Mouse (Mus musculus): ENCODE results near the gene Zbtb4. TPM values are rescaled to one million over a fixed set of nuclear protein-coding genes. Genes with fewer than 3 reads are reported as not detected.

Zbtb4 gene
- polyA plus RNA-seq, 1 experiment from 2014 or later: 5.4 TPM

GRCm38 (mm10) chr11:69818871-69819270, 53.2 kb downstream of the Zbtb4 start:
- no peak overlapping the region for H3K27ac ChIP-seq
- H3K4me2 ChIP-seq: no peak overlapping the region
- H3K4me1 ChIP-seq: no peaks in the 10 kb centered on the region
- H3K27me3 ChIP-seq: no peaks in the 10 kb centered on the region
- H3K9me3 ChIP-seq: no peaks in the 10 kb centered on the region
- H3K9ac ChIP-seq: no peak overlapping the region
- no peak overlapping the region for H3K4me3 ChIP-seq
- H3K36me3 ChIP-seq: 0 out of 2 replicates have a peak, but pooled peaks cover under 1% of the 10 kb centered on the region
- no peak for ATAC-seq (ENCODE audit: insufficient number of reproducible peaks, low FRiP score, low TSS enrichment, low read depth)
- WGBS: 91% methylated on average over 8 of the region's 8 CpGs

- Histone ChIP-seq H3K4me3 (no peak within 1 kb of the TSS), H3K27me3 (no peaks in the 10 kb centered on the region), H3K27ac (no peak within 1 kb of the TSS), H3K4me1 (no peaks in the 10 kb centered on the region), H3K4me2 (no peak within 1 kb of the TSS), H3K36me3 (peaks cover 28% of the 10 kb centered on the region), H3K9ac (no peak within 1 kb of the TSS), H3K9me3 (no peaks in the 10 kb centered on the region)
- no peak for ATAC-seq (ENCODE audit: insufficient number of reproducible peaks, low FRiP score, low TSS enrichment, low read depth)
- WGBS: 81% methylated on average over 3 of the region's 3 CpGs
Observed at GRCm38 (mm10) chr11:69822080-69822479, 56.4 kb downstream of the Zbtb4 start, which contains the start of gene Spem1. Gene Spem1 (minus strand): TSS chr11:69822180.

GRCm38 (mm10) chr11:69823456-69823855, 57.7 kb downstream of the Zbtb4 start:
- H3K36me3 ChIP-seq: peaks cover 42% of the 10 kb centered on the region
- 66% methylated on average over 2 of the region's 2 CpGs for WGBS
- no peak overlapping the region for H3K4me3 ChIP-seq
- H3K4me1 ChIP-seq: no peaks in the 10 kb centered on the region
- no peak overlapping the region for H3K4me2 ChIP-seq
- no peaks in the 10 kb centered on the region for H3K27me3 ChIP-seq
- H3K9me3 ChIP-seq: no peaks in the 10 kb centered on the region
- no peak overlapping the region for H3K27ac ChIP-seq
- H3K9ac ChIP-seq: no peak overlapping the region
- no peak for ATAC-seq (ENCODE audit: insufficient number of reproducible peaks, low FRiP score, low TSS enrichment, low read depth)

- Histone ChIP-seq H3K27me3 (no peaks in the 10 kb centered on the region), H3K4me1 (peaks cover 4% of the 10 kb centered on the region), H3K9ac (no peak overlapping the region), H3K27ac (no peak overlapping the region), H3K4me3 (no peak overlapping the region), H3K4me2 (no peak overlapping the region), H3K9me3 (no peaks in the 10 kb centered on the region), H3K36me3 (peaks cover 62% of the 10 kb centered on the region)
- 70% methylated on average over 5 of the region's 5 CpGs for WGBS
- no peak for ATAC-seq (ENCODE audit: insufficient number of reproducible peaks, low FRiP score, low TSS enrichment, low read depth)
Observed at GRCm38 (mm10) chr11:69828832-69829231, 63.1 kb downstream of the Zbtb4 start.

GRCm38 (mm10) chr11:69833554-69833953, 67.8 kb downstream of the Zbtb4 start:
- Histone ChIP-seq H3K27me3 (no peaks in the 10 kb centered on the region), H3K4me1 (peaks cover 37% of the 10 kb centered on the region), H3K4me3 (peak overlapping the region; percentile 45), H3K36me3 (peaks cover 20% of the 10 kb centered on the region), H3K9ac (peak overlapping the region; percentile 50; the same call in 1 of the 2 replicates), H3K4me2 (peak overlapping the region; percentile 89), H3K9me3 (no peaks in the 10 kb centered on the region), H3K27ac (no peak overlapping the region)
- 54% methylated on average over 8 of the region's 8 CpGs for WGBS
- ATAC-seq (ENCODE audit: insufficient number of reproducible peaks, low FRiP score, low TSS enrichment, low read depth): no peak

Other genes starting within 250 kb of the Zbtb4 start
- 2.0 and 3.0 TPM in 2 replicates for gene Dnah2, start 216.8 kb upstream of the Zbtb4 start, polyA plus RNA-seq (2015; fragmentation: Nextera tagmentation; extraction: Ambion mirVana)
- gene Efnb3, start 205.7 kb upstream of the Zbtb4 start, polyA plus RNA-seq (2015; fragmentation: Nextera tagmentation; extraction: Ambion mirVana): 27.9 and 33.2 TPM in 2 replicates
- 23.6 and 24.8 TPM in 2 replicates for gene Wrap53, start 185.7 kb upstream of the Zbtb4 start, polyA plus RNA-seq (2015; fragmentation: Nextera tagmentation; extraction: Ambion mirVana)
- 132 and 134 TPM in 2 replicates for gene Trp53, start 185.6 kb upstream of the Zbtb4 start, polyA plus RNA-seq (2015; fragmentation: Nextera tagmentation; extraction: Ambion mirVana)
- gene Atp1b2, start 160.0 kb upstream of the Zbtb4 start, polyA plus RNA-seq (2015; fragmentation: Nextera tagmentation; extraction: Ambion mirVana): 8.2 and 10.5 TPM in 2 replicates
- not detected in 2 replicates for gene Shbg, start 148.0 kb upstream of the Zbtb4 start, polyA plus RNA-seq (2015; fragmentation: Nextera tagmentation; extraction: Ambion mirVana)
- 15.7 and 16.2 TPM in 2 replicates for gene Sat2, start 143.9 kb upstream of the Zbtb4 start, polyA plus RNA-seq (2015; fragmentation: Nextera tagmentation; extraction: Ambion mirVana)
- gene Fxr2, start 132.9 kb upstream of the Zbtb4 start, polyA plus RNA-seq (2015; fragmentation: Nextera tagmentation; extraction: Ambion mirVana): 26.8 and 27.1 TPM in 2 replicates
- gene Sox15, start 110.6 kb upstream of the Zbtb4 start, polyA plus RNA-seq (2015; fragmentation: Nextera tagmentation; extraction: Ambion mirVana): 3.2 and 4.8 TPM in 2 replicates
- gene Mpdu1, start 103.3 kb upstream of the Zbtb4 start, polyA plus RNA-seq (2015; fragmentation: Nextera tagmentation; extraction: Ambion mirVana): 58.9 and 63.9 TPM in 2 replicates
- 18.2 and 24.1 TPM in 2 replicates for gene Cd68, start 99.8 kb upstream of the Zbtb4 start, polyA plus RNA-seq (2015; fragmentation: Nextera tagmentation; extraction: Ambion mirVana)
- 443 and 469 TPM in 2 replicates for gene Eif4a1, start 93.5 kb upstream of the Zbtb4 start, polyA plus RNA-seq (2015; fragmentation: Nextera tagmentation; extraction: Ambion mirVana)
- 87.5 and 87.9 TPM in 2 replicates for gene Senp3, start 83.8 kb upstream of the Zbtb4 start, polyA plus RNA-seq (2015; fragmentation: Nextera tagmentation; extraction: Ambion mirVana)
- gene Tnfsf13, start 80.1 kb upstream of the Zbtb4 start, polyA plus RNA-seq (2015; fragmentation: Nextera tagmentation; extraction: Ambion mirVana): 0.73 and 0.87 TPM in 2 replicates
- gene Tnfsf12, start 70.1 kb upstream of the Zbtb4 start, polyA plus RNA-seq (2015; fragmentation: Nextera tagmentation; extraction: Ambion mirVana): 10.8 and 12.9 TPM in 2 replicates
- gene Tnfsfm13, start 69.8 kb upstream of the Zbtb4 start, polyA plus RNA-seq (2015; fragmentation: Nextera tagmentation; extraction: Ambion mirVana): 4.8 and 5.7 TPM in 2 replicates
- gene Polr2a, start 7.3 kb upstream of the Zbtb4 start, polyA plus RNA-seq (2015; fragmentation: Nextera tagmentation; extraction: Ambion mirVana): 20.0 and 20.9 TPM in 2 replicates
- gene Slc35g3, start 3.9 kb upstream of the Zbtb4 start, polyA plus RNA-seq (2015; fragmentation: Nextera tagmentation; extraction: Ambion mirVana): 0.09 and 0.15 TPM in 2 replicates
- gene Chrnb1, start 30.0 kb downstream of the Zbtb4 start, polyA plus RNA-seq (2015; fragmentation: Nextera tagmentation; extraction: Ambion mirVana): 18.6 and 30.0 TPM in 2 replicates
- gene Fgf11, start 35.9 kb downstream of the Zbtb4 start, polyA plus RNA-seq (2015; fragmentation: Nextera tagmentation; extraction: Ambion mirVana): 3.4 and 3.9 TPM in 2 replicates
- 8.1 and 8.9 TPM in 2 replicates for gene Tmem102, start 39.7 kb downstream of the Zbtb4 start, polyA plus RNA-seq (2015; fragmentation: Nextera tagmentation; extraction: Ambion mirVana)
- gene Gm39566, start 49.4 kb downstream of the Zbtb4 start, polyA plus RNA-seq (2015; fragmentation: Nextera tagmentation; extraction: Ambion mirVana): not detected in 2 replicates
- gene Spem2, start 52.6 kb downstream of the Zbtb4 start, polyA plus RNA-seq (2015; fragmentation: Nextera tagmentation; extraction: Ambion mirVana): not detected in 2 replicates
- 0.28 TPM in 1 of 2 replicates, not detected in the other for gene Spem1, start 56.3 kb downstream of the Zbtb4 start, polyA plus RNA-seq (2015; fragmentation: Nextera tagmentation; extraction: Ambion mirVana)
- gene Nlgn2, start 71.9 kb downstream of the Zbtb4 start, polyA plus RNA-seq (2015; fragmentation: Nextera tagmentation; extraction: Ambion mirVana): 7.6 and 8.7 TPM in 2 replicates
- gene Tmem256, start 72.6 kb downstream of the Zbtb4 start, polyA plus RNA-seq (2015; fragmentation: Nextera tagmentation; extraction: Ambion mirVana): 325 and 365 TPM in 2 replicates
- gene Plscr3, start 80.5 kb downstream of the Zbtb4 start, polyA plus RNA-seq (2015; fragmentation: Nextera tagmentation; extraction: Ambion mirVana): 132 and 134 TPM in 2 replicates
- gene Tnk1, start 92.8 kb downstream of the Zbtb4 start, polyA plus RNA-seq (2015; fragmentation: Nextera tagmentation; extraction: Ambion mirVana): 4.1 and 5.0 TPM in 2 replicates
- 0.31 and 0.73 TPM in 2 replicates for gene Tmem95, start 112.1 kb downstream of the Zbtb4 start, polyA plus RNA-seq (2015; fragmentation: Nextera tagmentation; extraction: Ambion mirVana)
- 20.5 TPM in 2 replicates for gene Kctd11, start 115.5 kb downstream of the Zbtb4 start, polyA plus RNA-seq (2015; fragmentation: Nextera tagmentation; extraction: Ambion mirVana)
- gene Acap1, start 129.6 kb downstream of the Zbtb4 start, polyA plus RNA-seq (2015; fragmentation: Nextera tagmentation; extraction: Ambion mirVana): 2.7 and 3.1 TPM in 2 replicates
- gene 2810408A11Rik, start 135.1 kb downstream of the Zbtb4 start, polyA plus RNA-seq (2015; fragmentation: Nextera tagmentation; extraction: Ambion mirVana): 7.6 and 8.4 TPM in 2 replicates
- 7.1 and 7.3 TPM in 2 replicates for gene Neurl4, start 135.2 kb downstream of the Zbtb4 start, polyA plus RNA-seq (2015; fragmentation: Nextera tagmentation; extraction: Ambion mirVana)
- 71.5 and 77.1 TPM in 2 replicates for gene Gps2, start 148.0 kb downstream of the Zbtb4 start, polyA plus RNA-seq (2015; fragmentation: Nextera tagmentation; extraction: Ambion mirVana)
- gene Eif5a, start 156.0 kb downstream of the Zbtb4 start, polyA plus RNA-seq (2015; fragmentation: Nextera tagmentation; extraction: Ambion mirVana): 1,601 and 1,681 TPM in 2 replicates
- gene Ybx2, start 169.9 kb downstream of the Zbtb4 start, polyA plus RNA-seq (2015; fragmentation: Nextera tagmentation; extraction: Ambion mirVana): 3.6 and 4.6 TPM in 2 replicates
- gene Slc2a4, start 182.3 kb downstream of the Zbtb4 start, polyA plus RNA-seq (2015; fragmentation: Nextera tagmentation; extraction: Ambion mirVana): 23.0 and 23.5 TPM in 2 replicates
- gene Cldn7, start 198.9 kb downstream of the Zbtb4 start, polyA plus RNA-seq (2015; fragmentation: Nextera tagmentation; extraction: Ambion mirVana): 8.1 and 13.1 TPM in 2 replicates
- 24.6 and 32.0 TPM in 2 replicates for gene Ctdnep1, start 215.2 kb downstream of the Zbtb4 start, polyA plus RNA-seq (2015; fragmentation: Nextera tagmentation; extraction: Ambion mirVana)
- gene Elp5, start 216.6 kb downstream of the Zbtb4 start, polyA plus RNA-seq (2015; fragmentation: Nextera tagmentation; extraction: Ambion mirVana): 111 and 119 TPM in 2 replicates
- 545 and 568 TPM in 2 replicates for gene Gabarap, start 225.2 kb downstream of the Zbtb4 start, polyA plus RNA-seq (2015; fragmentation: Nextera tagmentation; extraction: Ambion mirVana)
- gene Phf23, start 229.9 kb downstream of the Zbtb4 start, polyA plus RNA-seq (2015; fragmentation: Nextera tagmentation; extraction: Ambion mirVana): 72.2 and 81.6 TPM in 2 replicates
- gene Dvl2, start 234.7 kb downstream of the Zbtb4 start, polyA plus RNA-seq (2015; fragmentation: Nextera tagmentation; extraction: Ambion mirVana): 42.2 and 43.1 TPM in 2 replicates
- gene Acadvl, start 249.5 kb downstream of the Zbtb4 start, polyA plus RNA-seq (2015; fragmentation: Nextera tagmentation; extraction: Ambion mirVana): 92.2 and 100 TPM in 2 replicates

Data from limb, embryonic 15.5 days (tissue).